Mouse (Mus musculus): Measurements from ENCODE around the gene Scrt2.

- no peak for TF ChIP-seq CTCF (IDR thresholded peaks at IDR 0.05; ENCODE audit: insufficient read depth, low read depth, low read length)
- no peak for TF ChIP-seq POLR2A (IDR thresholded peaks at IDR 0.05; ENCODE audit: insufficient read depth, low read depth, low read length)
Measured at GRCm38 (mm10) chr2:152068660-152069433, 12.5 kb upstream of the Scrt2 start.

Measured in olfactory bulb, adult 2 months (tissue).